Mouse (Mus musculus) layer of hippocampus, adult 9-11 months (tissue): ENCODE results near the gene Gjb4.

Experiments
- DNase-seq: peaks from one replicate; pipeline ENCODE4 v3.0.0; 2022

Gene Gjb4

DNA sequence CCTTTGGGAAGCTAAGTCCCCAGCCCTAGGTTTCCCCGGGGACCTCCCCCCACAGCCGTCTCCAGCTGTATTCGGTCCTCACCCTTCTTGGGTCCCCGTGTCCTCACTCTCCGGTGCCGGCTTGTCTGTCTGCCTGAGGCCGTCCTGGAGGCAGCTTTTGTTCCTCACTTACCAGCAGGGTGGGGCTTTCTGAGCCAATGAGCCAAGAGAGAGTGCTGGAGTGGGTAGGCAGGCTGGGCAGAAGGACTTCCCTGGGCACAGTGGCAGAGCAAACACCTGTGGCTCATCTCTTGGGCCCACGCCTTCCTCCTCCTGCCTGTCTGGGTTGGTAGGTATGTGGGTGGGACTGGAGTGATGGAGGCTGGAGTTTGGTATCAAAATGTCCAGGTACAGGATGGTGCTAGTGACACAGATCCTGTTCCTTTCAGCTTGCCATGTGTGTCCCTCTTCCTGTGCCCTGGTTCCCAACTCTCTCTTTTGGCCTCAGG, at the start of gene Gjb4:
Gene Gjb4 (minus strand): TSS at position 131 of the 488 bp plus-strand sequence.
- no peak for DNase-seq

DNA sequence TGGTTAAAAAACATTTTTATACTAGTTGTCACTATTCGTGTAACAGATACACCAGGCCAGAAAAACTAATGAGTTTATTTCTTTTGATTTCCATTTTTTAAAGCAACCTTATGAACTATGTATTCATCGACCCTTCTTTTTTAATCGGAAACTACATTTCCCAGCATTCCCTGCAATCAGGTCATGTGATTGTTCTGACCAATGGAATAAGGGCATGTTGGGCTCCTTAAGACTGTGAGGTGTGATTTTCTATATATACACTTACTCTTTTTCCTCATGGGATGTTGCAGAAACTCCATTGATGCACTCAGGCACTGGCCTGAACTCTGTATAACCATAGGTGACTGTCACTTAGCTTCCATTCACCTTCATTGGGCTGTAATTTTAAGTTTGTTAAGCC, 48.7 kb upstream of the Gjb4 start:
- no peak for DNase-seq

DNA sequence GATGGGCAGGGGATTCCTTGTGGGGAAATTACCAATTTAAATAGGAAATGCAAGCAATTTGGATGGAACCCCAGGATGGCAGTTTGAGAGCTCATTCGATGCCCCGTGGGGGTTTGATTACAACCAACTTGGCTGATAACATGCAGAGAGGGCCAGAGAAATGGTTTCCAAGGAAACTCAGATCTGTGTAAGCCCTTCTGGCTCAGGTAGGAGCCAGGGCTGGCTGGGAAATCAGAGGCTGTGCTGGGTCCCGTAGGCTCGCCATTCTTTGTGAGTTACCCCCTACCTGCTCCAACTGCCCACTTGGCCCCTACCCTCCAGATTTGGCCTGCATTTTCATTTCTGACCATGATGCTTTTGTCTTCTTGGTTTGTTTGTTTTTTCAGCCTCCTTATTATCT, 48.3 kb upstream of the Gjb4 start:
- DNase-seq: no peak

DNA sequence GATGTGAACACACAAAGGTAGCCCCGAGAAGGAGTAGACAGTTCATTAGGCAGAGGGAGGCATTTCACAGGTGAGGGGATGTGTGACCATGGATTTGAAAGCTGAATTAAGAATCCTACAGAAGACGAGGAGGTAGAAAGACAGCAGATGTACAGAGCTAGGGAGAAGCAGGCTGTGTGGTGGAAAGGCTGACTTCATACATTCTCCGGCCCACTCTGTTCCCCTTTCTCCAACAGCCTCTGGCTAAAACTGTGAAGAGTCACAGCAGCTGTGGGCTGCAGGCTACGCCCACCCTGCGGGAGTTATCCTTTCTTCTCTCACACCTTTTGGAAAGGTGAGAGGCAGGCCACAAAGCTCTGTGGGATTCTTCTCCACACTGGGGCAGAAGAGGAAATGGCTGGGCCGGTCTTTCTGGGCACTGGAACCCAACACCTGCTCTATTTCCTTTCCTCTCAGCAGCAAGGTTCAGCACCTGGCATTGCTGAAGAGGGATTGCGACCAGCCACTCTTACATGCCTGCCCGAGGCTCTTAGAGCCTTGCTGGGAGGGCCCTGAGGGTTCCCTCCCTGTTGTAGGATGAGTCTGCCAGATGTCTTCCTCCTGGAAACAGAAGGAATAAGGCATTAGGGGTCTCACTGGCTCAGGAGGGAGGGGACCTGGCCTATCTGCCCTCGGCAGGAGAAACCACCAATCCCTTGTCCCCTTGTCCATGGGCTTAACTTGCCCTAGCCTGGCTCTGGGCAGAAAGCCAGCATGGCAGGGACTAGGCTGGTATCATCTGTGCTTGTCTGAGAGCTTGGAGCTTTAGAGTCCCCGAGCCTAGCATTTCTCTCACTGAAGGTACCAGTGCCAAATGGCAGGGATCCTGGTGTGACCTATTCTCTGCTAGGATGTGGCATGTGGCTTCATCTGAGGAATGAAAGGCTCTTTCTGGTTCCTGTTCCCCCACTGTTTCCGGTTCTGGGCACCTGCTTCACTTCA, 46.6 kb upstream of the Gjb4 start:
- no peak for DNase-seq

DNA sequence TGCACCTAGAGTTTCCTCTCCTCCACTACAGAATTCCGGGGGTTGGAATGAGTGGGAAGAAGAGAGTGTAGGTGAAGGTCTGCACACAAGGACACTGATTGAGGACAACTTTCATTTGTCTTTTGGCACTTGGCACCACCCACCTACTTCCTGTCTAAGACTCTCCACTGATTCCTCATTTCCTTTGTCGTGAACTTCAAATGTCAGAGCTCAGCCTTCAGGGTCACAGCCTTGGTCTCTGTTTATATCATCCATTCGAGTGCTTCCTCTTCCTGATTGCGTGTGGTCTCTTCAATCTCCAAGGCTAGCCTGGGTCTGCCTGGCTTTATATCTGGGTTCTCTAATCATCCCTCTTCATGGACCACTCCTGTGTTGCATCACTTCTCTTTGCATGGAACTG, 41.7 kb upstream of the Gjb4 start:
- no peak for DNase-seq

DNA sequence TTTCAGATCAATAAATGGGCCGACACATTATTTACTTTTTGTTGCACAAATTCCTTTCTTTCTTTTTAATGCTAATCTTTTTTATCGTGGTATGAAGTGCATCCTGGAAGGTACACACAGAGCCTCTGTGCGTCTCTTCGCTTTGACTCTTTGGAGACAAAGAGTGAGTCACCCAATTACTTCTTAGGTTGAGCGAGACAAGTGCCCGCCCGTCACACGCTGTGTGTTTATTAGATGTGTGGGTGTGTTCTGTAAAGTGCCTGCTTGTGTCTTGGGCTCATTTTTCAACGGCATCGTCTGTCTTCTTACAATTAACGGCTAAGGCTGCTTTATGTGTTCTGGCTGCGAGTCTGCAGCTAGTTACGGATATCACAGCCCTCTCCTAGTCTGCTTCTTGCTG, 35.8 kb upstream of the Gjb4 start:
- DNase-seq: peak; percentile 49

DNA sequence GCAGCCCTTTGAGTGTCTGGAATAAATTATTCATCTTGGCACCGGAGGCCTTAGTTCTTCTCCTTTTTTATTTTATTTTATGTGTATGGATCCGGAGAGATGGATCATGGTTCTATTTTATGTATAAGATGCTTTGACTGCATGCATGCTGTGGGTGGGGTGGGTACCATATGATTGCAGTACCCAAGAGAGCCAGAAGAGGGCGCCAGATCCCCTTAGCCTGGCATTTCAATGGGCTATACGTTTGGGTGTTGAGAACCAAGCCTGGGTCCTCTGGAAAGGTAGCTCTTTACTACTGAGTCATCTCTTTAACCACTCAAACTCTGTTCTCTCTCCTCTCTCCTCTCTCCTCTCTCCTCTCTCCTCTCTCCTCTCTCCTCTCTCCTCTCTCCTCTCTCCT, 23.5 kb upstream of the Gjb4 start:
- DNase-seq: no peak

DNA sequence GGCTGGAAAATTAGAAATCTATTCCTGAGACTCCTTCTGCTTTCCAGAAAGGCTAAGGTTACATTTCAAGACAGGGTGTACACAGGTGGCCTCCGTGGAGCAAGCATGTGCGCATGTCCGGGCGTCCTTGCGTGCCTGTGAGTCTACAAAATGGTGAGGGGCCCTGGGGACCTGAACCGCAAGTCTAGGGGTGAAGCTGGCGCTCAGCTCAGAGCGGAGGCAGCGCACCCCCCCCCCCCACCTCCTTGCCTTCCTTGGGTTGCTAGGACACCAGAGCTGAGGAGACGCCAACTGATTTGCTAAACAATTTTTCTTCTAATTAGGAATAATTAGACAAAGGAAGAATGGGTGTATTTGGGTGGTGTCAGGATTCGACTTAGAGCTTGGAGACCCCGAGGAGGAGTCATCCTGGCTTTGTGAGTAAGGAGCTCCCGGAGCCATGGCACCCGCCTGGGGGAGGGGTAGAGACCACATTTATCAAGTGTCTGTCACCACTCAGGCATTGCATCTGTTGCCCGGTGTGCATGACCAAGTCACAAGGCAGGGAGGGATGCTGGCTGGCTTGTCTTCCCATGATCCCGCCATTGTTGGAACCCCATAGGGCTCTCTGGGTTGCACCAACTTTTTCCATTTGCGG, 21.8 kb upstream of the Gjb4 start:
- DNase-seq: no peak

DNA sequence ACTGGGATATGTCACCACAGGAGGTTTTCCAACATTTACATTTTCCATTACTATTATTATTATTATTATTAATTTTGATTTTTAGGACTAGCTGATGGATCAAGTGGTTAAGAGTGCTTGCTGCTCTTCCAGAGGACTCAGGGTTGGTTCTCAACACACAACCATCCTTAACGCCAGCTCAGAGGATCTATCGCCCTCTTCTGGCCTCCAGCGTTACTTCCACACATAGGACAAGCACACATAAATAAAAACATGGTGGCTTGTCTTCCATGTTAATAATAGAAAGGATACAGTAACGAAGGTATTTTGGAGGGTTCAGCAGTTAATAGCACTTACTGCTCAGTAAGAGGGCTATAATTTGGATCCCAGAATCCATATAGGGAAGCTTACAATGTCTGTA, 20.8 kb upstream of the Gjb4 start:
- DNase-seq: no peak

DNA sequence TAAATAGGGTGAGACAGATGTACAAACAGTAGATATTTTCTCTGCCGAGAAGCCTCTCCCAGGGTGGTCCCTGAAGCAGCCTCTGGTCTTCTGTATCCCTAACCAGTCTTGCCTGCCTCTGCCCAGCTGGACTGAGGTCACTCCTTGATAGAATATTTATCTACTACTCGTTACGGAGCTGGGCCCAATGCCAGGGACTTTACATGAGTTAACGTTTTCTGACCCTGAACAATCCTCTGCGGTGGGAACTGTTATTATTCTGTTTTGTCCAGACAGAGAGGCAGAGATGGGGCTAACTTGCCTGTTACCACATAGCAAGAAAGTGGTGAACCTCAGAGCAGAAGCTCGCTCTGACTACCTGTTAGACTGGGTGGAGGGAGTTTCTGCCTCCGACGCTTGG, 19.6 kb upstream of the Gjb4 start:
- DNase-seq: no peak

DNA sequence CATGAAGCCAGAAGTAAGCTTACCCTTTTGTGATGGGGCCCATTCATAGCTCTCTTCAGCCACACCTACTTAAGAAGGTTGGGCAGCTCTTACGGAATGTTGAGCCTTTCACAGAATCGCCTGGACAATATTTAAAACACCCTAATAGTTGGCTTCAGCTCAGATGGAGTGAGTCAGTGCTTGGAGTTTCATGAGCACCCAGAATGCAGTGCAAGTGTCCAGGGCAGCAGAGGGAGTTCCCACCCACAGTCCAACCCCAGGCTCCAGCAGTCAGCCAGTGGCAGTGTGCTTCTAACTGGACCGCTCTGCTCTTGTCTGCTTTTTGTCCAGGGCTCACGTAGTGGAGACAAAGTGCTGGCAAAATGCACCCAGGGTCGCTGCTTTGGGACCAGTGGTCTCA, 17.7 kb upstream of the Gjb4 start:
- DNase-seq: no peak

DNA sequence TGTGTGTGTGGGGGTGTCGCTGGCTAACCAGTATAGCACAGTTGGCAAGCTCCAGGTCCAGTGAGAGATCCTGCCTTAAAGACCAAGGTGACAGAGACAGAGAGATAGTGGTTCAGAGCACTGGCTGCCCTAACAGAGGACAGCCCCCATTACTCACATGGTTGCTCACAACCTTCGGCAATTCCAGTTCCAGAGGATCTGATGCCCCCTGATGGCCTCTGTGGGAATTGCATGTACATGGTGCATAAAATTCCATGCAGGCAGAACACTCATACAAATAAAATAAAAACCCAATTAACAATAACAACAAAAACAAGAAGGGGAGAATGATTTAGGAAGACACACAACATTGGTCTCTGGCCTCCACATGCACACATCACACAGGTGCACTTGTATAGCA, 16.6 kb upstream of the Gjb4 start:
- no peak for DNase-seq

DNA sequence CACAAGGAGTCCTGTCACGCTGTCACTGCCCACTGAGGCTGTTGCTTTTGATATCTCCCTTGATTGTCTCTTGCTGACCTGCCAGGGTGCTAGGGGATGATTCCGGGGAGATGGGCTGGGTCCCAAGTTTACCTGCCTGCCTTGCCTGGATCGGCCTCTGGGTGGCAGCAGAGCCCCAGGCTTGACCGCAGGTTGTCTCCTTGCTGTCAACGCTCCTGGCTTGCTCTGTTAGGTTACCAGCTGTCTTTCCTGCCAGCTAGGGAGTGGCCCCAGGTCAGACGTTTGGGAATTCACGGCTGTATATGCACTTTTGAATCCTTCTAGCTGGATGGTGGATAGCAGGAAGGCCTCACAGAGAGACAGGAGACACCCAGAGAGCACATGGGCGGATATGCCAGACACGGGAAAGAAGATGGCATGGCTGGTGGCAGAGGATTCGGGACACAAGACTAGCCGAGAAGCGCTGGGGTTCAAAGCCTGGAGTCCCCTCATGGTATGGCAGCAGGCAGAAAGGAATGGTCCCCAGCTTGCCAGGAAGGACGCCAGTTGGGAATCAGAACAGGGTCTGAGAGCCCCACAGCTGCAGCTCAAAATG, 14.6 kb upstream of the Gjb4 start:
- no peak for DNase-seq

DNA sequence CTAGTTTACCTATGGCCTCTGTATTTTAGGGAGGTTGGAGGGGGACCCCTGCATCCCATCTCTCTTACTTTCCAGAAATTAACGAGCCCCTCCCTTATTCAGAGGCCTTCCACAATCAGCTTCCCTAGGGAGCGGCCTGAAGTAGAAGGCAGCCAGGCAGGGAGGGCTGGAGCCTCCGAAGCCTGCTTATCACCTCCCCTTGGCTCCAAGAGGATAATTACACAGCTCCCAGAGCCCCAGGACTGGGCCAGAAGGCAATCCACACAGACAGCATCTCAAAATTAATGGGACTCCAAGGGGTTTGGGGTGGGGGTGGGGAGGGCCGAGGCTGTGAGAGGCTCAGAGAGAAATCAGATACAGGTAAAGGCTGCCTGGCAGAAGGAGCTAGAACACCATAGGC, 12.0 kb upstream of the Gjb4 start:
- DNase-seq: no peak

DNA sequence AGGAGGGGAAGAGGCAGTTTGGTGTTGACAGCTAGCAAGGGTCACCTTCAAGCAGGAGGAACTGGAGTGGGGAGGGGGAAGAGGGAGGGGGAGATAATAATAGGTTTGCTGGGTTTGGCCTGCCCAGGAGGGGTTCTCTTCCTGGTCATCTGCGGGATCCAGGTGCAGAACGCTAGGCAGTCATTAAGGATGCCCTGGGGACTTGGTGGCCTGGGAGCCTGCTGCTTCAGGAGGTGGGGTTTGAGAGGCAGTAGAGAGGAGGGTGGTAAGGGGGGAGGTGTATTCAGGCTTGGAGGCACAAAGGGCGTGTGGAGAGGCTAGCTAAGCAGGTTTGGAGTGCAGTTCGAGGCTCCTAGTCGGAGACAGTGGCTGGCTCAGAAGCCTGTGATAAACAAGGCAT, 11.6 kb upstream of the Gjb4 start:
- no peak for DNase-seq

DNA sequence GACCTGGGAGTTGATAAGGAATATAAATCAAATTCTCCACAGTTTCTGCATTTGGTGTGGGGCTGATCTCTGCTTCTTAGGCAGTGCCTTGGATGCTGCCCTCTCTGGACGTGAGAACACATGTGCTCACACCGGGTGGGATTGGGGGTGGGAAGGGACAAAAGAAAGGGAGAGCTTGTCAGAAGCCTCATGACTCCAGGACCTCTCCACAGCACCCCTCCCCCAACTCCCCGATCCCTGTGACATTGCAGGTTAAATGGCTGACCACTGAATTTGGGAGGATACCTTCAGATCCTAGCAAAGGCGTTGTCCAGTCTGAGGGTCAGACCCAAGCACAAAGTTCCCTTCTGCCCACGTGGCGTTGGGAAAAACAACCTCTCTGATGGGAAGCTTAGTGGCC, 10.6 kb upstream of the Gjb4 start:
- no peak for DNase-seq

DNA sequence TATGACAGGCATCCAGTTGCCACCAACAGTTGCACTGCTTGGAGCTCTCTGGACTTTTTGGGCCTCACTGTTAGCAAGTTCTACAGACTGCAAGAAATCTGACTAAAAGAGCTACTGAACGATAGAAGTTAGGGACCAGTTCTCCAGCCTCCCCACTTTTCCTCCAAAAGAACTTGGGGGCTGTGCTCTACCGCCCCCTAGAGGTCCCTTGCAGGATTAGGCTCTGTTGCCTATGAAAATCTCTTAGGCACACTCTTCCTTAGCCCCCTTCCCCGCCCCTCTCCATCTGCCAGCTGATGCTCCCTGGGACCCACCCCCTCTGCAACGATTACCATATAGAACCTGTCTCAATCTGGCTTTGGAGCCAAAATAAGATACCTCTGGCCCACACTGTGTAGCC, 9.4 kb upstream of the Gjb4 start:
- no peak for DNase-seq

DNA sequence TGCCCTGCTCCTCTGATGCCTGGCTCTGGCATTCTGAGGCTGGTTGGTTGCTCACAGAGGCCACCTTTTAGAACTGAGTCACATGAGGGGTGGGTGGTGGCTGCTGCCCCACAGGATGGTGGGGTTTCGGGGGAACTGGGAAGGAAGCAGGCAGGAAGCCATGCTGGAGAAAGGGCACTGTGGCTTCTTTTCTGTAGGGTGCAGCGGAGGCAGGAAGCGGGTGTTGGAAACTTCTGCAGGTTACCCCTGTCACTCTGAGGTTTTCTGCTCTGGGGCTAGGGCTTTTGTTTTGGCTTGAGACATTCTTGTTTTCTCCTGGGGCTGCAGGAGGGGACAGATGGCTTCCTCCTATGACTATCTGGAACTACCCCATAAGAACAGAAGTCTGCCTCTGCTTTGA, 8.6 kb upstream of the Gjb4 start:
- no peak for DNase-seq

DNA sequence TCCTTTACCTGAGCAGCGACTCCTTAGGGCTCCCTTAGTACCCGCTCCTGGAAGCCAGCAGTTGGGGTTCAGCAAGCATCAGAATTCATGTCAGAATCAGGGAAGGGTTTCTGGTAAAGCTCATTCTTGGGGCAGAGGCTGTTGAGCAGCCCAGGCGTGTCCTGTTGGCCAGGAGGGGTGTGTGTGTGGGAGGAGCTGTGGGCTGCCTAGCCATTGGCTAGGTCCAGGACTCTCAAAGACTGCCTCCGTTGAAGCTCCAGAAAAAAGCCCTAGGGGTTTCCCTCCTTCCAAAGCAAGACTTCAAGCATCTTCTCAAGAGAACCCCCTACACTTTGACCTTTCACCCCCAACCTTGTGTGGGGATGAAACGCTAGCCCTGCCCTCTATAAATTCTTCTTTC, 4.1 kb upstream of the Gjb4 start, which contains the start of gene Gjb5:
Gene Gjb5 (minus strand): TSS at position 164 of the 400 bp plus-strand sequence.
- no peak for DNase-seq

DNA sequence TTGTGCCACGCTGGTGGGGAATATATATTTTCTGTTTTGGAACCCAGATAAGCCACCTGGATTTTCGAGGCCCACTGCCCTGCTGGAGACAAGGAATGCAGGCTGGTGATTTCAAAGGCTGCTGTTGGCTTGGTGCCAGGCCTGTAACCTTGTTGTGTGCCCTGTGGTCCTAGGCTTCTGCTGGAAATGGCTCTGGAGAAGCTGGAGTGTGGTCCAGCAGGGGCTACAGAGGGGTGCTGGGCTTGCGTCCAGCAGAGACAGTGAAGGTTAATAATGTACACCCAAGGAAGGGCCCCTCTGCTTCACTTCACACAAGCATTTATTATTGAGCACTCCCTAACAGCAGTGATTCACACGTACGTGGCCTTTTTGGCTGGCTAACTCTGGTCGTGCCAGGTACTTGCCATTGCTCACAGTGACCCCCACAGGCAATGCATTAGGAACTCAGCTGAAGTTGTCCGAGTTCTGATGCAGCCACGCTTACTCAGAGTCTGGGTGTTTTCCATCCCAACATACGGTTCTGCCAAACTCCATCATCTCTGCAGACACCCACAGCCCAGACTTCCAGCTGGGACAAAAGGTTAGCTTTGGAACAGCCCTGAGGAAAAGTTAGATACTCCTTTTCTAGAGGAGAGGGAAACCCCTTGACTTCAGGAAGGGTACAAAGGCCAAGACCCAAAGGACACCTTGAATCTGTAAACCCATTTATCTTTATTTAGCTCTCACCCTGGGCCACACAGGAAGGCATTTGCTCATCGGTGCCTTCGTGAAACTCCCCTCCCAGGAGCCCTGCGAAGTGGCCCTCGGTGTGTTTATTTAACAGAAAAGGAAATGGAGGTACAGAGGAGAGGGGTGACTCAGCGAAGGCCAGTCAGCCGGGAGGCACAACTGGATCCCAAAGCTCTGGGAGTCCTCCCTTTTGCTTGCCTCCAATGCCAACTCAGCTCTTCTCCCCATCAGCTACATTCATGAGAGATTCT, 915 bp upstream of the Gjb4 start:
- peak; percentile 38 for DNase-seq

DNA sequence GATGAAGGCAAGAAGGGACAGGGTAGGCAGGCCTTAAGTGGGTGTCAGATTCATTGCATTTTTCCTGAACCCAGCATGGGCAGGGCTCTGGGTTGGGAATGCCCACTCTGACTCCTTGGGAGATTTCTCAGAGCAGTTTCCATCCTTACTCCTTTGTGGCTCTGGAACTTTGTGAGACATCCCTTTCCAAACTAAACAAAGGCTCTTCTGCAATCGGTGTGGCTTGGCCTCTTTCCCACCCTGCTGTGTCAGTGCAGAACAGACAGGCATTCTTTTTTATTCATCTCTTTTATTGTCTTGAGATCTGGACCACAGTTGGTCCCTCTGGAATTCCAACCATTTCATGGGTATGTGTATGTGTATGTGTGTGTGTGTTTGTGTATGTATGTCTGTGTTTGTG, 1.3 kb downstream of the Gjb4 start:
- no peak for DNase-seq

DNA sequence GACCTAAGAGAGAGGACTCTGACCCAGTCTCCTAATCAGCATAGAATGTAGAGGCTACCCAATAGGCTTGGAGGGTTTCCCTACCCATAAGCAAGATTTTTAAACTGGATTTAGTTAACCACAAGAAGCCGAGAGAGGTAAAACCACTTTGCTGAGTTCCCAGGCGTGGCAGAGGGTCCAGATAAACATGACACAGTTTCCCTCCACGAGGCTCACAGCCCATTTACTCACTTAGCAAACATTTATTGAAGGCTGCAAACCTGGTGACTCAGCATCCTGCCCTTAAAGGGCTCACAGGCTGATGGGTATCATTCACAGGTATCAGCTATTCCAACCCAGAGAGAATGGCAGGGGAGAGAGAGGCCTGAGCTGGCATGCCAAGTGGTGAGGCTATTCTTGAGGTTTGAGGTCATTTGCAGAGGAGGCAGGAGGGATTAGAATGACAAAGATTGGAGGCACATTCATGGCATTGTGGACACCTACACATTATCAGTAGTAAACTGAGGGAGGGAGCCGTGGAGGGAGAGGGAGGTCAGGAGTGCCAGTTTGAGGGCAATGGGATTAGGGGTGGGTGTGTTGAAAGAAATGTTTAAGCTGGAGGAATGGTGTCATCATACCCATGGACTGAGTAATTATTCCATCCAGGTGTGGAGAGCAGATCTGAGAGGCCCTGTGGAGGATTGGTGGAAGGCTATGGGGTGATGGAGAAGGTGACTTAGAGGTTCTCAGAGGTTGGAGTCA, 4.2 kb downstream of the Gjb4 start:
- DNase-seq: no peak
